Mouse (Mus musculus) kidney, adult 9 months (tissue): ENCODE results near the gene Glipr1.
"Not testable (repeated sequence)": the region's sequence is repeated elsewhere in the genome, so short reads cannot be mapped to it uniquely, and the experiment has no call there.

Experiments
- DNase-seq: peaks from one replicate; pipeline ENCODE4 v3.0.0; 2022

The Glipr1 gene

GRCm38 (mm10) chr10:112002544-112003215 lies at the start of gene Glipr1:
TSS of gene Glipr1 (minus strand) at chr10:112002631.
- peak; percentile 80 for DNase-seq

GRCm38 (mm10) chr10:112051956-112052355 lies 49.5 kb upstream of the Glipr1 start:
- DNase-seq, result peak; percentile 7

- no peak for DNase-seq
Observed at GRCm38 (mm10) chr10:112051220-112051619, 48.8 kb upstream of the Glipr1 start.

GRCm38 (mm10) chr10:112044283-112044682 lies 41.9 kb upstream of the Glipr1 start:
- not testable (repeated sequence) for DNase-seq

- DNase-seq, result not testable (repeated sequence)
Observed at GRCm38 (mm10) chr10:112043523-112043922, 41.1 kb upstream of the Glipr1 start.

- DNase-seq, result not testable (repeated sequence)
Observed at GRCm38 (mm10) chr10:112028689-112029088, 26.3 kb upstream of the Glipr1 start.

GRCm38 (mm10) chr10:112023585-112023984 lies 21.2 kb upstream of the Glipr1 start:
- no peak for DNase-seq

- DNase-seq, result not testable (repeated sequence)
Observed at GRCm38 (mm10) chr10:112009511-112009910, 7.1 kb upstream of the Glipr1 start.

GRCm38 (mm10) chr10:112001756-112002520 lies 493 bp downstream of the Glipr1 start:
- DNase-seq, result no peak

GRCm38 (mm10) chr10:112001350-112001749 lies 1.1 kb downstream of the Glipr1 start:
- DNase-seq, result no peak

- DNase-seq, result no peak
Observed at GRCm38 (mm10) chr10:112000568-112000967, 1.9 kb downstream of the Glipr1 start.

- no peak for DNase-seq
Observed at GRCm38 (mm10) chr10:111999765-112000164, 2.7 kb downstream of the Glipr1 start.

GRCm38 (mm10) chr10:111997671-111998070 lies 4.8 kb downstream of the Glipr1 start:
- no peak for DNase-seq

- DNase-seq, result no peak
Observed at GRCm38 (mm10) chr10:111996911-111997347, 5.5 kb downstream of the Glipr1 start.

- no peak for DNase-seq
Observed at GRCm38 (mm10) chr10:111996549-111996904, 5.9 kb downstream of the Glipr1 start.

- no peak for DNase-seq
Observed at GRCm38 (mm10) chr10:111995803-111996548, 6.5 kb downstream of the Glipr1 start.

- DNase-seq, result no peak
Observed at GRCm38 (mm10) chr10:111986453-111986852, 16.0 kb downstream of the Glipr1 start.

- no peak for DNase-seq
Observed at GRCm38 (mm10) chr10:111983070-111983469, 19.4 kb downstream of the Glipr1 start.

GRCm38 (mm10) chr10:111977584-111977983 lies 24.8 kb downstream of the Glipr1 start:
- DNase-seq, result peak; percentile 77

- peak; percentile 94 for DNase-seq
Observed at GRCm38 (mm10) chr10:111972542-111973361, 29.7 kb downstream of the Glipr1 start, which contains the start of gene Krr1. TSS of gene Krr1 (plus strand) at chr10:111972664.

- peak; percentile 11 for DNase-seq
Observed at GRCm38 (mm10) chr10:111971929-111972328, 30.5 kb downstream of the Glipr1 start.

- DNase-seq, result no peak
Observed at GRCm38 (mm10) chr10:111966394-111966793, 36.0 kb downstream of the Glipr1 start.
